Mouse (Mus musculus) liver, postnatal 0 days (tissue): Measurements from ENCODE around the gene Nog. TPM values are rescaled to one million over a fixed set of nuclear protein-coding genes. Genes with fewer than 3 reads are reported as not detected.

Source experiments
- ATAC-seq: fragments of 200-750 bp; cut with Nextera tagmentation; 2 replicates; pipeline ENCODE4 v1.8.0; 2017; ENCODE audit warnings: mild to moderate bottlenecking, moderate library complexity
- DNase-seq: peaks from one replicate; pipeline ENCODE4 v3.0.0-alpha.2; 2016
- H3K27ac ChIP-seq: fragments of 300-500 bp; sonication (generic); 2 replicates; pipeline ENCODE4 v1.5.1; 2014; ENCODE audit warnings: antibody characterized with exemption, moderate library complexity, mild to moderate bottlenecking, low read depth
- H3K27me3 ChIP-seq: fragments of 300-500 bp; sonication (generic); 2 replicates; pipeline ENCODE4 v1.6.1; 2014; ENCODE audit warnings: low read length, control low read depth, mixed read lengths; ENCODE audit not compliant: insufficient read depth
- H3K36me3 ChIP-seq: fragments of 300-500 bp; sonication (generic); replicated peaks from 2 replicates; pipeline ENCODE4 v1.6.1; 2014; ENCODE audit warnings: mild to moderate bottlenecking, control low read depth, low read length, moderate library complexity, mixed read lengths; ENCODE audit not compliant: insufficient read depth
- H3K4me1 ChIP-seq: fragments of 300-500 bp; sonication (generic); 2 replicates; pipeline ENCODE4 v1.6.1; 2014; ENCODE audit warnings: antibody characterized with exemption, mild to moderate bottlenecking, control low read depth; ENCODE audit not compliant: insufficient read depth
- H3K4me2 ChIP-seq: fragments of 300-500 bp; sonication (generic); 2 replicates; pipeline ENCODE4 v1.6.1; 2014; ENCODE audit warnings: low read depth, mild to moderate bottlenecking, low read length, moderate library complexity, mixed read lengths
- H3K4me3 ChIP-seq: fragments of 300-500 bp; sonication (generic); 2 replicates; pipeline ENCODE4 v1.5.1; 2014; ENCODE audit warnings: low read depth, low read length
- H3K9ac ChIP-seq: fragments of 300-500 bp; sonication (generic); replicated peaks from 2 replicates; pipeline ENCODE4 v1.6.1; 2014; ENCODE audit warnings: mild to moderate bottlenecking, moderate library complexity
- H3K9me3 ChIP-seq: fragments of 300-500 bp; sonication (generic); 2 replicates; pipeline ENCODE4 v1.6.1; 2016; ENCODE audit warnings: mild to moderate bottlenecking, control low read depth, low read length, mixed read lengths
- CTCF ChIP-seq: sonication (generic); IDR thresholded peaks from 2 replicates; pipeline ENCODE4 v1.5.1; 2016; ENCODE audit warnings: antibody characterized with exemption, low read depth
- EP300 ChIP-seq: IDR thresholded peaks from 2 replicates; pipeline ENCODE4 v1.6.1; 2016; ENCODE audit warnings: antibody characterized with exemption, low read depth, mild to moderate bottlenecking
- WGBS: fragments of 180-500 bp; shearing (Covaris S2); extraction: QIAGEN DNeasy Blood & Tissue Kit; methylation state at CpG from one replicate; pipeline ENCODE4 v1.1.7; 2014; ENCODE audit not compliant: insufficient replicate concordance; 5-methylcytosine and 5-hydroxymethylcytosine counted together
- polyA plus RNA-seq: library from polyadenylated mRNA; unstranded; fragments of >200 nt; fragmentation: Nextera tagmentation; extraction: Ambion mirVana; gene quantifications from 2 replicates; pipeline ENCODE4 v1.2.1, GENCODE M21; 2015

Gene Nog
- polyA plus RNA-seq, 1 experiment from 2014 or later = not detected

GRCm38 (mm10) chr11:89297521-89297920 lies 4.6 kb downstream of the Nog start:
- peaks cover 12% of the 10 kb centered on the region for H3K4me1 ChIP-seq
- DNase-seq (no peak), ATAC-seq (no peak)
- no peak overlapping the region for H3K9ac ChIP-seq
- peaks cover 61% of the 10 kb centered on the region for H3K27me3 ChIP-seq
- TF ChIP-seq CTCF (no peak), EP300 (no peak)
- no peaks in the 10 kb centered on the region for H3K36me3 ChIP-seq
- no peaks in the 10 kb centered on the region for H3K9me3 ChIP-seq
- WGBS = 50% methylated on average over 5 of the region's 5 CpGs
- no peak overlapping the region for H3K27ac ChIP-seq
- H3K4me3 ChIP-seq = no peak overlapping the region
- H3K4me2 ChIP-seq = no peak overlapping the region

DNA sequence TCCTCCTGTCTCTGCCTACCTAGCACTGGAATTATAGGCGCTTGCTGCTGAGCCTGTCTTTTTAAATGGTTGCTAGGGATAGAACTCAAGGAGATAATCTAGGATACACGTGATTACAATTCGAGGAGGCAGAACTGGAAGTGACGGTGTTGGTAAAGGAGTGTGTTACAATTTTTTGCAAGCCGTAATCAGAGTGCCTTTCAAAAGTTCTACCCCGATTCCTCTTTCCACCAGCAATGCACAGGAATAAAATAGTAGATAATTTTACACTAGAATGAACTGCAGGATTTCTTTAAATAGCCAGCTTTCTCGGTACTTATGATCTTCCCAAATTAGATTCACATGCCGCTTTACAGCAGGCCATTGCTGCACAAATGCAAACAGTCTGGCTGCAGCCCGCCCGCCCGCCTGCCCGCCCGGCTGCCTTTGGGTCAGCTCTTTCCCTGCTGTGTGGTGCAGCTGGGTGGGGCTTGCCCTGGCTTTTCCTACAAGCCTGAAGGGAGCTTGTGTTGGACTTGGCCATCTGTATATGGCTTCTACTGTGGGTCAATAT lies 32.2 kb downstream of the Nog start:
- DNase-seq (no peak), ATAC-seq (no peak)
- no peak overlapping the region for H3K9ac ChIP-seq
- 76% methylated on average over 13 of the region's 13 CpGs for WGBS
- no peak overlapping the region for H3K4me2 ChIP-seq
- TF ChIP-seq CTCF = no peak
- no peak for TF ChIP-seq EP300
- no peaks in the 10 kb centered on the region for H3K9me3 ChIP-seq
- H3K36me3 ChIP-seq = no peaks in the 10 kb centered on the region
- no peaks in the 10 kb centered on the region for H3K27me3 ChIP-seq
- no peaks in the 10 kb centered on the region for H3K4me1 ChIP-seq
- H3K27ac ChIP-seq = no peak overlapping the region
- no peak overlapping the region for H3K4me3 ChIP-seq

- no peak overlapping the region for H3K4me3 ChIP-seq
- H3K27ac ChIP-seq = no peak overlapping the region
- WGBS = 86% methylated on average over 3 of the region's 3 CpGs
- no peak for ATAC-seq
- no peak for DNase-seq
- no peaks in the 10 kb centered on the region for H3K4me1 ChIP-seq
- no peak overlapping the region for H3K4me2 ChIP-seq
- no peaks in the 10 kb centered on the region for H3K9me3 ChIP-seq
- no peak overlapping the region for H3K9ac ChIP-seq
- no peaks in the 10 kb centered on the region for H3K36me3 ChIP-seq
- TF ChIP-seq EP300 (no peak), CTCF (no peak)
- H3K27me3 ChIP-seq = no peaks in the 10 kb centered on the region
Observed at GRCm38 (mm10) chr11:89267520-89267919, 34.6 kb downstream of the Nog start.

DNA sequence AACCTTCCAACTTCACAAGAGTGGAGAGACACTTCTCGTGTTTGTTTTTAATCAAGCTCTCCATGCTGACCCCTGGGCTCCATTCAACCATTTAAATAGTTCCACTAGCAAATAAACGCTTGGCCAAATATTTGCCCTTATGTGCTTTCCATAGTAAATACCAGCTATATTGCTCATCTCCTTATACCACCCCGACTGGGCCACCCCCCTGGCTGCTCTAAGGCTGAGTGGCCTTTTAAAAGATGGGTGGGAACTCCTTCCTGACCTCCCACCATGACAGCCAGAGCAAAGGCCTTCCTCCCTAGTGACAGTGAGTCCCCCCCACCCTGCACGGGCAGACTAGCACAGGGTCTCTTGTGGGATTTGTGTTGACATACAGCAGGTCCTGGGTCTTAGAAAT lies 37.1 kb downstream of the Nog start:
- TF ChIP-seq CTCF (no peak), EP300 (no peak)
- Histone ChIP-seq H3K9me3 (no peaks in the 10 kb centered on the region), H3K4me3 (no peak overlapping the region), H3K9ac (no peak overlapping the region), H3K4me1 (no peaks in the 10 kb centered on the region), H3K27me3 (no peaks in the 10 kb centered on the region), H3K27ac (no peak overlapping the region), H3K4me2 (no peak overlapping the region), H3K36me3 (no peaks in the 10 kb centered on the region)
- no peak for ATAC-seq
- 49% methylated on average over 4 of the region's 4 CpGs for WGBS
- no peak for DNase-seq

DNA sequence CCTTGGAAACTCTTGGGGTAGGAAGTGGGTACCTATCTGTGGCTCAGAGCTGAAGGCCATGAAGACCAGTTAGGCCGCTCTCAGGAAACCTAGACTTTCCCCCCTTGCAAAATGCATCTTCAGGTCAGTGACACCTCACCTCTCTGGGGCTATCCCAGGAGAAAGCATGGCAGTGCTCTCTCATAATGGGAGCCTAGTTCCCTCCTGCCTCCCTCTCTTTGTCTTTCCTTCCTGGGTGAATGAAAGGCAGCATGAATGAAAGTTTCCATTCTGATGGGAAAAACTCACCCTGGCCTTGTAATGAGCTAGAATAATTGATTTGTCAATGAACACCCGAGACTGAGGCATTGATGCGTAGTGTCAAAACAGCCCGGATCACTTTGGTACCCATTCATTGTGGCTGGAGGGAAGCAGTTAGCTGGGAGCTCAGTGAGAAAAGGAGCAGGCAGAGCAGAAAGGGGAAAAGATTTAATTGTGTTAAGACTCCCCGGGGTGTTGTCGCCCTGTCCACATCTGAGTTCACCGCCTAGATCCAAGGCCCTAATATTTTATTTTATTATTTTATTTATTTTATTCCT lies 42.7 kb downstream of the Nog start:
- no peak for TF ChIP-seq EP300
- no peak for TF ChIP-seq CTCF
- 81% methylated on average over 7 of the region's 7 CpGs for WGBS
- H3K27ac ChIP-seq = no peak overlapping the region
- H3K9ac ChIP-seq = no peak overlapping the region
- H3K36me3 ChIP-seq = no peaks in the 10 kb centered on the region
- no peak overlapping the region for H3K4me3 ChIP-seq
- H3K27me3 ChIP-seq = no peaks in the 10 kb centered on the region
- DNase-seq (no peak), ATAC-seq (no peak)
- no peak overlapping the region for H3K4me2 ChIP-seq
- H3K4me1 ChIP-seq = no peaks in the 10 kb centered on the region
- no peaks in the 10 kb centered on the region for H3K9me3 ChIP-seq

DNA sequence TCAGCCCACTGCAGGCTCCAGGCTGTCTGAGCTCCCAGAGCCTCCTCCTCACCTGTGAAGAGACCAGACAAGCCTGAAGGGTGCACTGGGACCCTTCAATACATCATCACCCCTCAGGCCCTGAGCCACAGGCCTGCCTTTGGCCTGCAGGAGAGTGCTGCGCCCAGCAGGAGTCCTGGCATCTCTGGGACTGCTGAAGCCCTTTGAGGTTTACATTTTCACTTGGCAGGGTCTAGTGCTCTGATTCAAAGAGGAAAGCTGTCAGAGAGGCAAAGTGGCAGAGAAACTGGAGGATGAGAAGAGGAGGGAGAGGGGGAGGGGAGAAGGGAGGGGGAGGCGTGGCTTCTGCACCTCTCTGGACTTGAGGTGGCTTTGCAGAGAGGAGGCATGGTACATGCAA lies 44.2 kb downstream of the Nog start:
- no peaks in the 10 kb centered on the region for H3K4me1 ChIP-seq
- no peak overlapping the region for H3K27ac ChIP-seq
- 62% methylated on average over 2 of the region's 2 CpGs for WGBS
- no peak overlapping the region for H3K4me2 ChIP-seq
- no peak for ATAC-seq
- no peaks in the 10 kb centered on the region for H3K27me3 ChIP-seq
- DNase-seq = no peak
- H3K9ac ChIP-seq = no peak overlapping the region
- no peaks in the 10 kb centered on the region for H3K36me3 ChIP-seq
- H3K9me3 ChIP-seq = no peaks in the 10 kb centered on the region
- TF ChIP-seq CTCF = no peak
- no peak for TF ChIP-seq EP300
- no peak overlapping the region for H3K4me3 ChIP-seq
